Mouse (Mus musculus): ENCODE measurements around the gene Actr3. TPM values are rescaled to one million over a fixed set of nuclear protein-coding genes. Genes with fewer than 3 reads are reported as not detected.
"Not testable (repeated sequence)": the region's sequence is repeated elsewhere in the genome, so short reads cannot be mapped to it uniquely, and the experiment has no call there.

Gene Actr3
- polyA plus RNA-seq, 1 experiment from 2014 or later: 270 TPM

DNA sequence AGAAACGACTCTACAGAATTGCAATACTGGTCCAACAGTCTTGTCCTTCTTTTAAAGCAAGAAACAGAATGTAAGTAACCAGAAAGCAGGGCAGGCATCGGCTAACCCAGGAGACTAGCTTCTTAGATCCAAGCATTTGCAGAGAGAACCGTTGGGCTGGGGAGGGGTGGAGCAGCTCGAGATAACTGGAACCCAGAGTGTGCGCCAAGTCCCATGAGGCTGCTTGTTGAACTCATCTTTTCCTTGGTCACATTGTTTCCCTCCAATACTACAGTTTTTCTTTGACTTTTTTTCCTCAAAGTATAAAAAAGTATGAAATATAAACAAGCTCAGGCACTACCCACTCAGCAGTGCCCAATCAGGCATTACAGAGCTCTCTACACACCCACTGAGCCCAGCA lies 42.2 kb downstream of the Actr3 start:
- H3K4me3 ChIP-seq; H3K9ac ChIP-seq; H3K9me3 ChIP-seq; H3K27me3 ChIP-seq (replicated peaks); H3K27ac ChIP-seq (replicated peaks); H3K4me2 ChIP-seq; ATAC-seq (ENCODE audit: extremely low read depth, insufficient number of reproducible peaks, low FRiP score, low TSS enrichment): not testable (repeated sequence)
- WGBS: 80% methylated on average over 5 of the region's 5 CpGs
- peaks cover 67% of the 10 kb centered on the region for H3K36me3 ChIP-seq
- peaks cover 11% of the 10 kb centered on the region for H3K4me1 ChIP-seq

GRCm38 (mm10) chr1:125390065-125390754 lies 45.3 kb downstream of the Actr3 start:
- H3K4me1 ChIP-seq; H3K9ac ChIP-seq; H3K9me3 ChIP-seq; H3K4me2 ChIP-seq; H3K4me3 ChIP-seq; H3K27me3 ChIP-seq (replicated peaks); ATAC-seq (ENCODE audit: extremely low read depth, insufficient number of reproducible peaks, low FRiP score, low TSS enrichment); H3K27ac ChIP-seq (replicated peaks): not testable (repeated sequence)
- 74% methylated on average over 4 of the region's 4 CpGs for WGBS
- peaks cover 40% of the 10 kb centered on the region for H3K36me3 ChIP-seq

DNA sequence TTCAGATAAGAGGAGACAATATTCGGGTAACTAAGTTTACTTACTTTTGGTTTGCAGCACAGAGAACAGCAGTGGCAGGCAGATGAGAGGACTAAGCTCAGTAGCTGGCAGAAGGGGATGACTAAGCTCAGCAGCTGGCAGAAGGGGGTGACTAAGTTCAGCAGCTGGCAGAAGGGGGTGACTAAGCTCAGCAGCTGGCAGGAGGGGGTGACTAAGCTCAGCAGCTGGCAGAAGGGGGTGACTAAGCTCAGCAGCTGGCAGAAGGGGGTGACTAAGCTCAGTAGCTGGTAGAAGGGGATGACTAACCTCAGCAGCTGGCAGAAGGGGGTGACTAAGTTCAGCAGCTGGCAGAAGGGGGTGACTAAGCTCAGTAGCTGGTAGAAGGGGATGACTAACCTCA lies 45.9 kb downstream of the Actr3 start:
- WGBS: 71% methylated on average over 1 of the region's 1 CpGs

GRCm38 (mm10) chr1:125388370-125388769 lies 47.2 kb downstream of the Actr3 start:
- Histone ChIP-seq H3K9ac (no peak overlapping the region), H3K9me3 (no peaks in the 10 kb centered on the region), H3K36me3 (peaks cover 28% of the 10 kb centered on the region), H3K27me3 (replicated peaks) (no peaks in the 10 kb centered on the region), H3K4me1 (no peaks in the 10 kb centered on the region), H3K27ac (replicated peaks) (no peak overlapping the region), H3K4me3 (no peak overlapping the region), H3K4me2 (no peak overlapping the region)
- WGBS: 50% methylated on average over 3 of the region's 3 CpGs
- ATAC-seq (ENCODE audit: extremely low read depth, insufficient number of reproducible peaks, low FRiP score, low TSS enrichment): no peak

More for the DNA sequence above, 45.9 kb downstream of the Actr3 start:
- H3K27ac ChIP-seq (replicated peaks); H3K27me3 ChIP-seq (replicated peaks); H3K4me1 ChIP-seq; H3K4me2 ChIP-seq; H3K9ac ChIP-seq; ATAC-seq (ENCODE audit: extremely low read depth, insufficient number of reproducible peaks, low FRiP score, low TSS enrichment); H3K4me3 ChIP-seq; H3K9me3 ChIP-seq: not testable (repeated sequence)
- H3K36me3 ChIP-seq: peaks cover 36% of the 10 kb centered on the region

GRCm38 (mm10) chr1:125386217-125386616 lies 49.3 kb downstream of the Actr3 start:
- H3K9me3 ChIP-seq: no peaks in the 10 kb centered on the region
- 75% methylated on average over 7 of the region's 7 CpGs for WGBS
- H3K27me3 ChIP-seq (replicated peaks): no peaks in the 10 kb centered on the region
- no peak overlapping the region for H3K4me3 ChIP-seq
- H3K4me2 ChIP-seq: no peak overlapping the region
- no peaks in the 10 kb centered on the region for H3K4me1 ChIP-seq
- no peak overlapping the region for H3K27ac ChIP-seq (replicated peaks)
- no peak for ATAC-seq (ENCODE audit: extremely low read depth, insufficient number of reproducible peaks, low FRiP score, low TSS enrichment)
- peaks cover 8% of the 10 kb centered on the region for H3K36me3 ChIP-seq
- no peak overlapping the region for H3K9ac ChIP-seq

DNA sequence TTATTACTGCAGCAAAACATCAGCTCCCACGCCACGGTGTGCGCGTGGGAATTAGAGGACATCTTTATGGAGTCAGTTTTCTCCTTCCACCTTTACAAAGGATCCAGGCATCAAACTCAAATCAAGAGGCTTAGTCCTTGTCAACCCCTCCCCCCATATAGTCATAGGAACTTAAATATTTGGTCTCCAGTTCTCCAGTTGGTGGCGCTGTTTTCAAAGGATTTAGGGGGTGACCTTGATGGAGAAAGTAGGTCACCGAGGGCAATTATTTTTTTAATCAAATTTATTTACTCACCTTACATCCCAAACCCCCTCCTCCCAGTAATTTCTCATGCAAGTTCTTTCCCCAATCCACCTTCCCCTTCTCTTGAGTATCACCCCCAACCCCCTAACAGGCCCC lies 52.9 kb downstream of the Actr3 start:
- H3K9ac ChIP-seq: no peak overlapping the region
- no peaks in the 10 kb centered on the region for H3K36me3 ChIP-seq
- H3K27ac ChIP-seq (replicated peaks): no peak overlapping the region
- no peaks in the 10 kb centered on the region for H3K27me3 ChIP-seq (replicated peaks)
- 53% methylated on average over 6 of the region's 6 CpGs for WGBS
- H3K9me3 ChIP-seq: no peaks in the 10 kb centered on the region
- no peak overlapping the region for H3K4me2 ChIP-seq
- no peak for ATAC-seq (ENCODE audit: extremely low read depth, insufficient number of reproducible peaks, low FRiP score, low TSS enrichment)
- H3K4me3 ChIP-seq: no peak overlapping the region
- no peaks in the 10 kb centered on the region for H3K4me1 ChIP-seq

GRCm38 (mm10) chr1:125378889-125379288 lies 56.6 kb downstream of the Actr3 start:
- H3K9me3 ChIP-seq: no peaks in the 10 kb centered on the region
- H3K4me1 ChIP-seq: no peaks in the 10 kb centered on the region
- ATAC-seq (ENCODE audit: extremely low read depth, insufficient number of reproducible peaks, low FRiP score, low TSS enrichment): no peak
- 66% methylated on average over 3 of the region's 3 CpGs for WGBS
- no peaks in the 10 kb centered on the region for H3K27me3 ChIP-seq (replicated peaks)
- no peaks in the 10 kb centered on the region for H3K36me3 ChIP-seq
- H3K9ac ChIP-seq: no peak overlapping the region
- H3K27ac ChIP-seq (replicated peaks): no peak overlapping the region
- no peak overlapping the region for H3K4me3 ChIP-seq
- H3K4me2 ChIP-seq: no peak overlapping the region

- Histone ChIP-seq H3K9ac (no peak overlapping the region), H3K4me3 (no peak overlapping the region), H3K4me2 (no peak overlapping the region), H3K36me3 (no peaks in the 10 kb centered on the region), H3K27ac (replicated peaks) (no peak overlapping the region), H3K27me3 (replicated peaks) (no peaks in the 10 kb centered on the region), H3K9me3 (no peaks in the 10 kb centered on the region), H3K4me1 (no peaks in the 10 kb centered on the region)
- no peak for ATAC-seq (ENCODE audit: extremely low read depth, insufficient number of reproducible peaks, low FRiP score, low TSS enrichment)
- 71% methylated on average over 5 of the region's 5 CpGs for WGBS
Measured at GRCm38 (mm10) chr1:125372855-125373254, 62.7 kb downstream of the Actr3 start.

GRCm38 (mm10) chr1:125370779-125371178 lies 64.7 kb downstream of the Actr3 start:
- Histone ChIP-seq H3K4me2 (no peak overlapping the region), H3K4me1 (no peaks in the 10 kb centered on the region), H3K27me3 (replicated peaks) (no peaks in the 10 kb centered on the region), H3K27ac (replicated peaks) (no peak overlapping the region), H3K36me3 (no peaks in the 10 kb centered on the region), H3K9me3 (no peaks in the 10 kb centered on the region), H3K4me3 (no peak overlapping the region), H3K9ac (no peak overlapping the region)
- 24% methylated on average over 6 of the region's 6 CpGs for WGBS
- ATAC-seq (ENCODE audit: extremely low read depth, insufficient number of reproducible peaks, low FRiP score, low TSS enrichment): no peak

GRCm38 (mm10) chr1:125365576-125365975 lies 70.0 kb downstream of the Actr3 start:
- WGBS: 82% methylated on average over 4 of the region's 4 CpGs
- no peaks in the 10 kb centered on the region for H3K9me3 ChIP-seq
- H3K4me3 ChIP-seq: no peak overlapping the region
- no peaks in the 10 kb centered on the region for H3K4me1 ChIP-seq
- no peak overlapping the region for H3K4me2 ChIP-seq
- H3K9ac ChIP-seq: no peak overlapping the region
- no peaks in the 10 kb centered on the region for H3K27me3 ChIP-seq (replicated peaks)
- ATAC-seq (ENCODE audit: extremely low read depth, insufficient number of reproducible peaks, low FRiP score, low TSS enrichment): no peak
- no peaks in the 10 kb centered on the region for H3K36me3 ChIP-seq
- no peak overlapping the region for H3K27ac ChIP-seq (replicated peaks)

- 81% methylated on average over 4 of the region's 4 CpGs for WGBS
- H3K4me3 ChIP-seq: no peak overlapping the region
- H3K4me1 ChIP-seq: no peaks in the 10 kb centered on the region
- no peaks in the 10 kb centered on the region for H3K27me3 ChIP-seq (replicated peaks)
- peaks cover 4% of the 10 kb centered on the region; the same call in 1 of the 2 replicates for H3K9me3 ChIP-seq
- H3K36me3 ChIP-seq: no peaks in the 10 kb centered on the region
- no peak overlapping the region for H3K27ac ChIP-seq (replicated peaks)
- H3K4me2 ChIP-seq: no peak overlapping the region
- H3K9ac ChIP-seq: no peak overlapping the region
- no peak for ATAC-seq (ENCODE audit: extremely low read depth, insufficient number of reproducible peaks, low FRiP score, low TSS enrichment)
Measured at GRCm38 (mm10) chr1:125351416-125352037, 84.0 kb downstream of the Actr3 start.

- Histone ChIP-seq H3K9me3 (peaks cover 4% of the 10 kb centered on the region; the same call in 1 of the 2 replicates), H3K4me1 (no peaks in the 10 kb centered on the region), H3K36me3 (no peaks in the 10 kb centered on the region), H3K27me3 (replicated peaks) (no peaks in the 10 kb centered on the region), H3K9ac (no peak overlapping the region), H3K27ac (replicated peaks) (no peak overlapping the region), H3K4me3 (no peak overlapping the region), H3K4me2 (no peak overlapping the region)
- 78% methylated on average over 5 of the region's 5 CpGs for WGBS
- no peak for ATAC-seq (ENCODE audit: extremely low read depth, insufficient number of reproducible peaks, low FRiP score, low TSS enrichment)
Measured at GRCm38 (mm10) chr1:125350843-125351242, 84.7 kb downstream of the Actr3 start.
